Mouse (Mus musculus): ENCODE results near the gene Tomm40l. TPM values are rescaled to one million over a fixed set of nuclear protein-coding genes. Genes with fewer than 3 reads are reported as not detected.

Gene Tomm40l
- 25.4 and 31.8 TPM in 2 replicates for polyA plus RNA-seq (2012; rRNA removed)

GRCm38 (mm10) chr1:171222238-171223155 is at the start of gene Tomm40l:
TSS of gene Tomm40l (minus strand) at chr1:171222514.
- DNase-seq (ENCODE audit: low read depth) = peak; percentile 97

GRCm38 (mm10) chr1:171272086-171272485 is 49.8 kb upstream of the Tomm40l start:
- DNase-seq (ENCODE audit: low read depth) = no peak

GRCm38 (mm10) chr1:171271622-171272021 is 49.3 kb upstream of the Tomm40l start:
- no peak for DNase-seq (ENCODE audit: low read depth)

GRCm38 (mm10) chr1:171271196-171271595 is 48.9 kb upstream of the Tomm40l start:
- no peak for DNase-seq (ENCODE audit: low read depth)

GRCm38 (mm10) chr1:171270573-171270900 is 48.2 kb upstream of the Tomm40l start:
- DNase-seq (ENCODE audit: low read depth) = no peak

GRCm38 (mm10) chr1:171269848-171270572 is 47.7 kb upstream of the Tomm40l start, which contains the start of gene B4galt3:
TSS of gene B4galt3 (plus strand) at chr1:171270328.
- DNase-seq (ENCODE audit: low read depth) = no peak

GRCm38 (mm10) chr1:171268341-171268740 is 46.0 kb upstream of the Tomm40l start:
- no peak for DNase-seq (ENCODE audit: low read depth)

GRCm38 (mm10) chr1:171265971-171266744 is 43.8 kb upstream of the Tomm40l start:
- DNase-seq (ENCODE audit: low read depth) = no peak

GRCm38 (mm10) chr1:171263666-171264461 is 41.5 kb upstream of the Tomm40l start:
- no peak for DNase-seq (ENCODE audit: low read depth)

GRCm38 (mm10) chr1:171263185-171263611 is 40.9 kb upstream of the Tomm40l start:
- no peak for DNase-seq (ENCODE audit: low read depth)

- no peak for DNase-seq (ENCODE audit: low read depth)
Measured at GRCm38 (mm10) chr1:171262594-171263130, 40.3 kb upstream of the Tomm40l start.

GRCm38 (mm10) chr1:171260316-171260715 is 38.0 kb upstream of the Tomm40l start:
- DNase-seq (ENCODE audit: low read depth) = no peak

- DNase-seq (ENCODE audit: low read depth) = no peak
Measured at GRCm38 (mm10) chr1:171258921-171259320, 36.6 kb upstream of the Tomm40l start.

GRCm38 (mm10) chr1:171257781-171258180 is 35.5 kb upstream of the Tomm40l start:
- DNase-seq (ENCODE audit: low read depth) = no peak

GRCm38 (mm10) chr1:171256937-171257548 is 34.7 kb upstream of the Tomm40l start:
- no peak for DNase-seq (ENCODE audit: low read depth)

- DNase-seq (ENCODE audit: low read depth) = no peak
Measured at GRCm38 (mm10) chr1:171256095-171256818, 33.9 kb upstream of the Tomm40l start.

GRCm38 (mm10) chr1:171252415-171252814 is 30.1 kb upstream of the Tomm40l start:
- DNase-seq (ENCODE audit: low read depth) = no peak

GRCm38 (mm10) chr1:171251594-171252324 is 29.4 kb upstream of the Tomm40l start:
- DNase-seq (ENCODE audit: low read depth) = no peak
